Mouse (Mus musculus) megakaryocyte, adult 5-6 weeks (primary cell): ENCODE data around the gene Gm12216. TPM values are rescaled to one million over a fixed set of nuclear protein-coding genes. Genes with fewer than 3 reads are reported as not detected.

Source experiments
- ATAC-seq: 2 replicates; pipeline ENCODE4 v1.8.0; 2016; ENCODE audit warnings: mild to moderate bottlenecking, inconsistent platforms; ENCODE audit not compliant: poor library complexity, severe bottlenecking
- total RNA-seq, 2 experiments: library from RNA; stranded (forward) in 1 of 2; stranded (reverse) in 1 of 2; fragments of 153-499, 151-499 nt in 1 of 2; fragments of 221-1000, 200-1000 nt in 1 of 2; gene quantifications; 2 replicates each; pipeline versions ENCODE4 v1.2.3 to v1.2.4; 2015 to 2017

The Gm12216 gene
- total RNA-seq, 2 experiments from 2014 or later: 0.25 to 0.70 TPM

DNA sequence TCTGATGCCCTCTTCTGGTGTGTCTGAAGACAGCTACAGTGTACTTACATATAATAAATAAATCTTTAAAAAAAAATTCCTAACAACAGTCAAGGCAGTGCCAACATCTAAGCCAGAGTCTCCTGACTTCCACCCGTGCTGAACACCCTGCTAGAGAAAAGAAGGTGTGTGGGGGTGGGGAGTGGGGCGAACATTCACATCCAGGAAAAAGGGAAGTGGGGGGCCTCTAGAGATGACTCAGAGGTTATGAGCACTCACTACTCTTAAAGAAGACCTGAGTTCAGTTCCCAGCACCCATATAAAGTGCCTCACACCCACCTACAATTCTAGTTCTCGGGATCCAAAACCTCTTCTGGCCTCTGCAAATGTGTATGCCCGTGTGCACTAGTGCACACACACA, 33.6 kb downstream of the Gm12216 start:
- ATAC-seq: no peak

DNA sequence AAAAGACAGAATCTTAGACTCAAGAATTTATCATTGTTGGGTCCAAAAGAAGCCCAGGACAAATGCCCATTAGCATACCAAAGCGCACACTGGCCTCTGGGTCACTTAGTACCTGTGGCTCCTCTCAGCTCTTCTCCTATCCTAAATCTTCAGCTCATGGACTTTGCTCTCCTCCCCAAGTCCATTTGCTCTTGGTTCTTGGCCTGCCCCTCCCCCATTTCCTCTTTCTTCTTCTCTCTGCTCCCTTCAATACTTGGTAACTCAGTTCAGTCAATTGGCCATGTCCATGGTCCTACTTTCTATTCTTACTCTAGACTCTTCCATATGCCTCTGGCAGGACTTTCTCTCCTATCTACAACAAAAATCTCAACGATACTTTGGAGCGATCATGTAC, 37.1 kb downstream of the Gm12216 start:
- no peak for ATAC-seq

DNA sequence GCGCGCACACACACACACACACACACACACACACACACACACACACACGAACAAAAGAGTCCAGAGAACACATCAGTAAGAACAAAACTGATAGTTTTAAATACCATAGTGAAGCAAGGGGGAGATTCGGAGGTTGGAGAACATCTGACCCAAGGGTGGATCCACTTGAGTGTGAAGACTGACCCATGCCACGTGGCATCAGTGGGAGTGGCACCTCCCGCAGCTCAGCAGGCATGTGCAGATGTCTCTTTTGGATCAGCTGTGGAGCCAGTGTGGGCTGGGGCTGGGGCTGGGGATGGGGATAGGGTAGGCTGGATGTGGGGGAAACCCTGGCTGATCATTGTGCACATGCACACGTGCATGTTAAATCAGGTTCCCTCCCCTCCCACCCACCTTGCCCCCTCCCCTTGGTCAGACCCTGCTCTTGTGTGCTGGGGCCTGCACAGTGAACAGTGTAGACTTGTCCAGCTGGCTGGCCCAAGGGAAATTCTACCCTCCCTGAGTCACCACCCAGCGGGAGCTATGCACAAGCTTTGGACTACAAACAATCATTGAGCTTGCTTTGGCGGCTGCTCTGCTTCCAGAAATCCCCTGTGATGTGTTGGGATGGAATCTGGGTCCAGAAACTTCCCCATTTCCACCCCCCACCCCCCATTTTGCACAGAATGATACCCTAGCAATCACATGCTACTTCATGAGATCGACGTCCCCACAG, 37.7 kb downstream of the Gm12216 start:
- ATAC-seq: no peak

DNA sequence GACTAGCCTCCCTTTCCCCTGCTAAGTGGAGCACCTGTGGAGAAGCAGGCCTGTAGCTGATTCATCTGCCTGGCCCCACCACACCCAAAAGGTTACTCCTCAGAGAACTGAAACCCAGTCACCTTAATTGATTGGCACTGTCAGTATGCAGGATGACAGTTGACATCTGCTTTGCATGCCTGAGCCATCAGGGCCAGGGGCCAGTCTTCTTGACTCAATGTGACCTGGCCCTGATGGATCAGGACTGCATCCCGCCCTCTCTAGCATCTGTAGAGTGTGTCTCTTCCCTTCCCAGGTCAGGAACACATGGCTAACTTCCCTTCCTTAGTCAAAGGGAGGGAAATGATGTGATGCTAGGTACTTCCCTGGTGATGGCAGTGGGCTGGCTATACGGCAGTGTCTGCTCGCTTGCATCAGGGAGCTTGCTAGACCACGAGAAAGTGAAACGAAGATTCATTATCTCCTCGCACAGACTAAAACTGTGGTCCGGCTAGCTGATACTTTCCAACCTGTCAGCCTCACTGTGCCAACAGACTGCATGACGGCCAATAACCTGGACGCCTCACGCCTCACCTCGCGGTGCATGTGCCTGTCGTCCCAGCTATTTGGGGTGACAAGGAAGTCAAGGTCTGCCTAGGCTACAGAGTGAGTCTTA, 38.4 kb downstream of the Gm12216 start:
- ATAC-seq: peak; percentile 35

DNA sequence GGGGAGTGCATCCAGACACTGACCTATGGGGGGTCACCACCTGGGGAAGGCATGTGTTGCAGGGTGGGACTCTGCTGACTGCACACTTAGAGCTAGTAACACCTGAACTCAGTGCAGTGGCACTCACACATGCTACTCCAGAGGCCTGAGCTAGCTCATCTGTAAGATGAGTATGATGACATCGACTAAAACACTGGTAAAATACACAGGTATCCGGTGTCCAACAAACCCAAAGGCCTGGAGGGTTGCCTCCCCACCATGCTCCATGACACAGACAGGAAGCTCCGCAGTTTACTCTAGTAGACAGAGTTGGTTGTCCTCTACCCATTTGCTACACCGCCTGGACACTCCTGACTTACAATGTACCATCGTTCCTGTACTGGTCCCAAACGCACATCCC, 39.5 kb downstream of the Gm12216 start:
- ATAC-seq: no peak

DNA sequence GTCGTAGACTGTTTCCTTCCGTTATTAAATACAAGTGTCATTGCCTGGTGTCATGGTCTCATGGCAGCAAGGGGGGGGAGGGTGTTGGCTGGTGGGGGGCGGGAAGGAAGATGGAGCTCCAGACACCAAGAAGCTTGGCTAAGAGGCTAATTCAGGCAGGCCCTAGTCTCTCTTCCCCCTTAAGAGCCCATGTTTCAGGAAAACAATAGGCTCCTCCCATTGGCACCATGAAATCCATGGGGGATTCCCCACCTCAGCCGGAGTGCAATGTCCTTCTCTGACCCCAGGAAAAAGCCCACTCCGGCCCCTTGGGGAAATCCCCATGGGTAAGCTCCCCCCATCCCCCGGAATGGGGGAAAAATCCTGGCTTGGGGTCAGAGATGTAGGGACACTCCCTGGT, 40.3 kb downstream of the Gm12216 start:
- peak; percentile 38; the same call in 1 of the 2 replicates for ATAC-seq

DNA sequence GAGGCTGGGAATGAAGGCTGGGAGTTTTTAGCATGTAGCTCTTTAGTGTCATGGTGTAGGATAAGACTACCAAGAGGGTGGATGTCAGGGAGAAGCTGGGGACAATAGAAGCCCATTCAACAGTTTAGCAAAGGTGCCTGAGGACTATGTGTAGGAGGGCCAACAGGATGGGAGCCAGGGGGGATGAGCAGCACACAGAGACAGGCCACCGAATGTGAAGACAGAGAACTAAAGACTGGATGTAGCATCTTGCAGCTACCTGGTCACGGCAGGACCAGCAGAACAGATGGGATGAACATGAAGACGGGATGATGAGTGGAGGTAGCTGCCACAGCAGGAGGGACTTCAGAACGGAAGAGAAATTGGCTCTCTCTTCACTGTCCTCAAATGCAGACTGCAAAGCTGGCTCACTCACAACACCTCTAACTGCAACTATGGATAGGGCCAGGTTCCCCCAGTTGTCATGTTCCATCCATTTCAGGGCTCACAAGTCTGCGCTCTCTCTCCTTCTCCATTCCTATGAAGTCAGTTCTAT, 42.1 kb downstream of the Gm12216 start:
- ATAC-seq: no peak

DNA sequence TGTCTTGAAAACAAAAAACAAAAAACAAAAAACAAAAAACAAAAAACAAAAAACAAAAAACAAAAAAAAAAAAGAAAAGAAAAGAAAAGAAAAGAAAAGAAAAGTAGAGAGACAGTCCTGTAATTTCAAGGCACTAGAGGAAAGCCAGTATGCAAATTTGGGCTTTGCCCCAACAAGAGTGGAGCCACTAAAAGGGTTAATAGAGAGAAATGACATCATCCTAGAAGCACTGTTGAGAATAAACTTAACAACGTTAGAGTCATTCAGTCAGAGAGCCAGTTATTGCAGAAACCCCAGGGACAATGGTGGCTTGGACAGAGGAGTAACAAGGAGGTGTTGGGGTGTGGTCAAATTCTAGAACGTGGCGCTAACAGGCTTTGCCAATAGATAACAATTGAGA, 44.2 kb downstream of the Gm12216 start:
- ATAC-seq: no peak

DNA sequence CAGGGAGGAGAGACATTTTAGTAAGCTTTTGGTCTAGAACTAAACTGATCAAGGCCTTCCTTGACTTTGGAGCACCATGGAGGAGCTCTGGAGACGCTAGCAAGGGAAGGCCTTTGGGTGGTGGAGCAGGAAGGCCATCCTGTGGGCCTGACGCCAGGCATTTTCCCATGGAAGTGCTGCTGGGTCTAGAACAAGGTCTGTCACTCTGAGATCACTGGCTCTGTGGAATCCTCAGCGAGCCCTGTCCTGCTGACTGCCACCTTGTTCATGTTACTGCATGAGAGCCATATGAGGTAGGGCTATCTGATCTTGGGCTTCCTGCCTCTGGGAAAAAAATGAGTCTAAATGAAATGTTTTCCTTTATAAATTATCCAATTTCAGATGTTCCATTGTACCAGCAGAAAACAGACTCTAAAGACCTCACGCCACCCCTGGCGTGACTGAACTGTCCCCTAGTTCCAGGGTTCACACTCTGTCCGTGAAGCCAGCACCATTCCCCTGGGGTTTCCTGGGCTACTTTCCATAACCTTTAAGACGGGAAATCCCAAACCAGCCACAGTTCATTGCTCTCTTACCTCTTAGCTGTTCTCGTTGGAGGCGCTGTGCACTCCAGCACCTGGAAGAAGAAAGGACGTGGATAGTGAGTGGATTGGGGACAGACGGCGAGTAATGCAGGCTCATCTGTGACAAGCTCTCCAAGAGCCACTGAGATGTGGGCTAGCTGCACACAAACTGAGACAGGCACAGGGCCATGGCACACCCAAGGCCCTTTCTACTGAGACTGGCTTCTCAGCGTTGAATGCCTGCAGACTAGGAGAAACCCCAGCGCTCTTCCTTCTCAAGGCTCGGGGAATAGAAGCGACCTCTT, 45.8 kb downstream of the Gm12216 start:
- no peak for ATAC-seq

DNA sequence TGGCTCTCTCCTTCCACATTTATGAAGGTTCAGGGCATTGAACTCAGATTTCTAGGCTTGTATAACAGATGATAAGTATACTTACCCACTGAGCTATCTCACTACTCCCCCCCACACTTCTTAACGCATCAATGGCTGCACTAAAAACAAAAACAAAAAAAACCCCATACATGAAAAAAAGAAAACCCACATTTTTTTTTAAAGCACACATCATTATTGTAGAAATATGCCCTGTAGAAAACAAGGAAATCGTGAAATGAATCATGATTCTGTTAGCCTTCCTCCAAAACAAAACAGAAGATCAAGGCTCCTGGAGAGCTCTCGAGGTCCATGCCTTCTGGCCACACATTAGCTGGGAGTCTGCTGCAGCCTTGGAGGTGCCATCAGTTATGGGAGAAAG, 47.7 kb downstream of the Gm12216 start:
- no peak for ATAC-seq

DNA sequence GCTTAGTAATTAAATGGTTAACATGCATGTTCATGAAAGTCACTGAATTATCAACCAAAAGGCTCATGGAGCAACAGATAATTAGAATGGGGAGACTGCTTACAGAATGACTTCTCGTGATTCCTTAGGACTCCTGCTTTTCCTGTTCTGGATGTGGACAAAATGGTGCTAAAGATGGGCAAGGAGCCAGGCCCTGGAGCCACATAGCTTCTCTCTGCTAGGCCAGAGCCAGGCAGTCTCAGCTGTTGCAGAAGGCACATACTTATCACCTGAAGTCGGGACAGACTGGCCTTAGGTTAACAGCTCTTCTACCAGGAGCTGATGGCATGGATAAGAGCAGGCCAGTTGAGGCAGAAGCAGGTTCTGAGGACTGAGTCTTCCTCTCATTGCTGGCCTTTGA, 48.3 kb downstream of the Gm12216 start:
- ATAC-seq: no peak

DNA sequence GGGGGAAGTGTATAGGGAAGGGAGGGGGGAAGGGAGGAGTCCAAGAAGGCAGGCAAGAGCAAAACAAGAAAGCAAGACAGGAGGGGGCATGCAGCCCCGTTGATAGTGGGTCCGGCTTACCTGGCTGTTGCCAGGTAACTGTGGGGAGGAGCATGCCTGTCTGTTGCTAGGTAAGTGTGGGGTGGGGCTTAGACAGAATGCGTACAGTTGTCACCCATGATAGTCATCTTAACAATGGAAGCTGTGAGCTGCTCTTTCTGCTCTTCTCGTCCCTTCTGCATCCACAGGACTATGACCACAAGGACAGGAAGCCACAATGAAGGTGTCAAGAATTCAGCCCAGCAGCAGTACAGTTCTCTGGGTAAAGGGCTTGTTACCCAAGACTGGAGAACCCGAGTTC, 48.9 kb downstream of the Gm12216 start:
- no peak for ATAC-seq

DNA sequence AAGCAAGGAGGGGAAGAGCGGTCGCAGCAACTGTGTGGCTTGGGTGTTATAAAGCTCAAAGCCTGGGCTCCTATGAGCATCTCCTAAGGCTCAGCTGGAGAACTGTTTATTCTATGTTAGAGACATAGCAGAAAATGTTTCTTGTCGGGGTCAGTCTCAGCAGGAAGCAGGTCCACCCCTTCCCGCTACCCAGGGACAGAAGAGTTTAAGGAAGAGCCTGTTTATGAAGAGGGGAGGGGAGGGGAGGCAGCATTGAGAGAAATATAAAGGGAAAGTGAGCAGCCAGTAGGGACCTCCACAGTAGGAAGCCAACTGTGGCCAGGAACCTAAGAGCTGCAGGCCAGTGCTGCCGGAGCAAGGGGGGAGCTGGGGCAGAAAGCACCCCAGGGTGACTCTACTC, 49.7 kb downstream of the Gm12216 start:
- no peak for ATAC-seq

DNA sequence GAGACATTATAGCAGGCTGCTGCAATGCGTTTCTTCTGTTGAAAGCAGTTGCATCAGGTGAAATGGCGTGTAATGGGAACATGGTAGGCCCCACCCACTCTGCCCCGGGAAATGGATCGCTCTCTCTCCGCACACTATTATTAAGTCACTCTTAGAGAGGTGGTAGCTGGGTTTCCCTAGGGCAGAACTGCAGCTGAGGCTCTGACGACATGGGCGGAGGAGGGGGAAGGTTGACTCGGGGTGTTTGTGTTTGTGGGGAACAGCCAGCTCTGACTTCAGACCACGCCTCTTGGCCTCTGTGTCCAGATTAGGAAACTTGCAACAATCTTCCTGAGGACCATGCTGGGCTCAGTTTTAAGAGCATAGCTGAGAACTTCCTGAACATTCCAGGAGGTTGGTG, 53.3 kb downstream of the Gm12216 start:
- ATAC-seq: peak; percentile 82

DNA sequence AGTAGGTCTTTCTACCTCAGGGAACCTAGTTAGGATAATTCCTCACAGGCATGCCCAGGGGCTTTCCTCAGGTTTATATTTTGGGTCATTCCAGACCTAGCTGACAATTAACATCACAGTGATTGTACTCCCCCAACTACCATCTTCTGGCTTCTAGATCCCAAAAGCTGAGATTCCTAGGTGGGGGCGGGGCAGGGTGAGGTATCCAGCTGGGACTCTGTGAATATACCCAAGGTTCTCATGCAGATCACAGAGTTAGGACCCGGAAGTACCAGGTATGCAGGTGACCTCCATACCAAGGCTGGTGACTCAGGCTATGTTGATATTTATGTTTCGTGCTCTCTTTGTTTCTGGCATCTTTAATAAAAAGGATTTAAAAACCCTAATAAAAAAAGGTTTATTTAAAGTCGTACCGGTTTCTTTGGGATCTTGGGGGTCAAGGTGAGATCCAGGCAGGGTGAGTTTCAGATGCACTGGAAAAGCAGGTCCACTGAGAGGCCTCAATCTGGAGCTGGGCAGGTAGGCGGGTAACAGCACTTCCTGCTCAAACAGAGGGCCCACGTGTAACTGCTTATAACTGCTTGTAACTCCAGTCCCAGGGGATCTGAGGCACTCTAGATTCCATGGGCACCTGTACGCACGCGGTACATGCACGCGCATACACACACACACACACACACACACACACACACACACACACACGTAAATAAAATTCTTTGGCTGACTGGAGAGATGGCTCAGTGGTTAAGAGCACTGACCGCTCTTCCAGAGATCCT, 54.3 kb downstream of the Gm12216 start:
- no peak for ATAC-seq

DNA sequence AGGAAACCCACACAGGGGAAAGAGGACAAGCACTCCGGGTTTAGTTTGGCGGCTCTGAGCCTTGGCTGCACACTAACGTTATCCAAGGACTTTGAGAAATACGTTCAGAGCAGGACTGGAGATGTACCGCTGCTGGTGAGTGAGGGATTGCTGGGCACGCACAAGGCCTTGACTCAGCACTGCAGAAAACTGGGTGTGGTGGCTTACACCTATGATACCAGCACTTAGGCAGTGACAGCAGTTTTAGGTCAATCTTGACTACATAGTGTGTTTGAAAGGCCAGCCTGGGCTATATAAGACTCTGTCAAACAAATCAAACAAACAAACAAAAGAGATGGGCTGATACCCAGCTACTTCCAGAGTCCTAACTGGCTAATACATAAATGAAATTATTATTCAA, 55.6 kb downstream of the Gm12216 start:
- no peak; the same call in 1 of the 2 replicates for ATAC-seq

DNA sequence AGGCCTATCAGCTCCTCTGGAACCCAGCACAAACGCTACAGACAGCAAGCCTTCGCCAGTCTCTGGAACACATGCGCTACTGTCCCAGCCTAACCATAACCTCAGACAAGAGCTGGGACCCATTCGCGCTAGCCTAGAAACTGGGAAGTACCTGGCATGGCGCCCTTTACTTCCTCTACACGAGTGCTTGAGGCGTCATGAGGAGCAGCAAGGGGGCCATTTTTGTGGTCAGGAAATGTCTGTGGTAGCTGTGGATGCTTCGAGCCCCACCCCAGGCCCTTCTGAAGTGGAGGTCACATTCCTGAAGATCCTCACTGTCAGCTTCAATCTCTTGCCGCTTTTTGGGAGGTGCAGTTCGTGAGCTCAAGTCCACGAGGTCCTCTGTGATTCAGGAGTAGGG, 56.0 kb downstream of the Gm12216 start:
- ATAC-seq: peak; percentile 60

DNA sequence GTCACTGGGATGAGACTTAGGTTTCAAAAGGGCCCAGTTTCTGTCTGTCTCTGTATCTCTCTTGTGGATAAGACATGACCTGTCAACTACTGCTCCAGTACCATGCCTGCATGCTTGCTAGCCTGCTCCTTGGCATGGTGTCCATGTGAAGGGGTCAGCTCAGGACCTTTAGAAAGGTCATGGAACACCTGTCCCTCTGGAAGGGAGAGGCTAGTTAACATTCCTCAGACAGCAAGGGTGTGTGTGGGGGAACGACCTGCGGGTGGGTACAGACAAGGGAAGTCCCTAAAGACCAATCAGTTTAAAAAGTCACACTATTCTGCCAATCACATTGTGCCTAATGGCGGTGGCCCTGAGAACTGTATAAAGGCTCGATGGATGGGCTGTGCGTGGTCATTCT, 58.1 kb downstream of the Gm12216 start:
- ATAC-seq: no peak

DNA sequence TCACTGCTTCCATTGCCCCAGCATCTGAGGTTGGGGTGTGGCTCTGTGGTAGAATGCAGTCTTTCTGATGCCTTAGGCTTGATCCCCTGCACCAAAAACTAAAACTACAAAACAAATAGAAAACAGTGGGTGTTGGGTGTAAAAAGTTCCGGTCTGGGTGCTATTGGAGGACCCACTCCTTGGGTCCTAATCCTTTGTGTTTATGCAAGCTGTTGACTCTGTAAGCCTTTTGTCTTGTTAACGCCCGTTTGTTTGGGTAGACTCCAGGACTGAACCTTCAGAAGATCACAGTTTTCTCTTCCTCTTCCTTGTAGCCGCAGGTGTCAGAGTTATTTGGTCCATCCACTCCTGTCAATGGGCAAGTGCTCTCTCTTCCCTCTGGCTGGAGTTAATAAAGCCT, 59.0 kb downstream of the Gm12216 start:
- ATAC-seq: no peak

DNA sequence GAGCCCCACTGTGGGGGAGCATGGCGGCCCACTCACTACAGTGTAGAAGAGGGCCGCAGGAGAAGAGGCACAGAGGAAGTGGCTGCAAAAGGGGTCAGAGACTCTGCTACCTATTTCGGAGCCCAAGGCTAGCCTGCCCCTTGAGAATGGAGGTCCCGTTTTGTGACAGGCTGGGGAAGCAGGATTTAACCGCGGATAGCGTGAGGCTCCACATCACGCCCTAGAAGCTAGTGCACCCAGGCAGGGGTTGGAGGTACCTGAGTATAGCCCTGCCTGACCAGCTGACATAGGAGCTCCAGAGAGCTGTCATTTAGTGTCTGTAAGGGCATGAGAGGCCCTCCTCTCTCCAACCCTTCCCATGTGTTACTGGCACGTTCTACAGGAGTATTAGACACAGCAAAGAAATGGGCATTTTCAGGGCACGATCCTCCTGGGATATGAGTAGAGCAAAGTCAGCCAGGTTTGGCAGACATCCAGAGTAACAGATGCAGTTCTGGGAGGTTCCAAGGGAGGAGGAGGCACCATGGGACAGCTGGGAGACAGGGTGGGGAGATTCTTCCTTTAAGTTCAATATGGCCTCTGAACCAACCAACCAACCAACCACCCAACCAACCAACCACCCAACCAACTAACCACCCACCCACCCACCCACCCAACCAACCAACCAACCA, 60.9 kb downstream of the Gm12216 start:
- ATAC-seq: no peak
